Mouse (Mus musculus) stomach, postnatal 0 days (tissue): ENCODE data around the gene Cdr2. TPM values are rescaled to one million over a fixed set of nuclear protein-coding genes. Genes with fewer than 3 reads are reported as not detected.
"Not testable (repeated sequence)": the region's sequence is repeated elsewhere in the genome, so short reads cannot be mapped to it uniquely, and the experiment has no call there.

Source experiments
- ATAC-seq: fragments of 200-750 bp; cut with Nextera tagmentation; 2 replicates; pipeline ENCODE4 v1.8.0; 2017; ENCODE audit not compliant: low FRiP score, low TSS enrichment
- DNase-seq: peaks from one replicate; pipeline ENCODE4 v3.0.0-alpha.2; 2016; ENCODE audit warnings: low spot score
- H3K27ac ChIP-seq: fragments of 300-500 bp; sonication (generic); replicated peaks from 2 replicates; pipeline ENCODE4 v1.5.1; 2014; ENCODE audit warnings: mild to moderate bottlenecking, control low read depth
- H3K27me3 ChIP-seq: fragments of 300-500 bp; sonication (generic); 2 replicates; pipeline ENCODE4 v1.6.1; 2014; ENCODE audit warnings: low read length; ENCODE audit not compliant: control insufficient read depth, insufficient read depth
- H3K36me3 ChIP-seq: fragments of 300-500 bp; sonication (generic); 2 replicates; pipeline ENCODE4 v1.6.1; 2014; ENCODE audit warnings: low read length, mixed read lengths; ENCODE audit not compliant: control insufficient read depth, insufficient read depth
- H3K4me1 ChIP-seq: fragments of 300-500 bp; sonication (generic); replicated peaks from 2 replicates; pipeline ENCODE4 v1.6.1; 2014; ENCODE audit warnings: antibody characterized with exemption; ENCODE audit not compliant: control insufficient read depth, insufficient read depth
- H3K4me2 ChIP-seq: fragments of 300-500 bp; sonication (generic); replicated peaks from 2 replicates; pipeline ENCODE4 v1.6.1; 2014; ENCODE audit warnings: low read depth, mild to moderate bottlenecking, control low read depth, moderate library complexity
- H3K4me3 ChIP-seq: fragments of 300-500 bp; sonication (generic); 2 replicates; pipeline ENCODE4 v1.5.1; 2014; ENCODE audit warnings: low read depth, low read length, control low read depth
- H3K9ac ChIP-seq: fragments of 300-500 bp; sonication (generic); 2 replicates; pipeline ENCODE4 v1.6.1; 2014; ENCODE audit warnings: mild to moderate bottlenecking, low read length, control low read depth, mixed read lengths
- H3K9me3 ChIP-seq: fragments of 300-500 bp; sonication (generic); 2 replicates; pipeline ENCODE4 v1.6.1; 2016; ENCODE audit warnings: low read length; ENCODE audit not compliant: control insufficient read depth
- CTCF ChIP-seq: IDR thresholded peaks from 2 replicates; pipeline ENCODE4 v1.5.1; 2016; ENCODE audit warnings: antibody characterized with exemption, low read depth, mild to moderate bottlenecking, moderate library complexity
- EP300 ChIP-seq: optimal IDR thresholded peaks from 2 replicates; pipeline ENCODE3; 2016; ENCODE audit warnings: antibody characterized with exemption
- WGBS: fragments of 180-500 bp; shearing (Covaris S2); extraction: QIAGEN DNeasy Blood & Tissue Kit; methylation state at CpG from one replicate; pipeline ENCODE4 v1.1.7; 2014; 5-methylcytosine and 5-hydroxymethylcytosine counted together
- polyA plus RNA-seq: library from polyadenylated mRNA; unstranded; fragments of >200 nt; fragmentation: Nextera tagmentation; extraction: Ambion mirVana; gene quantifications from 2 replicates; pipeline ENCODE4 v1.2.1, GENCODE M21; 2015

Gene Cdr2
- polyA plus RNA-seq, 1 experiment from 2014 or later, result 5.6 TPM

DNA sequence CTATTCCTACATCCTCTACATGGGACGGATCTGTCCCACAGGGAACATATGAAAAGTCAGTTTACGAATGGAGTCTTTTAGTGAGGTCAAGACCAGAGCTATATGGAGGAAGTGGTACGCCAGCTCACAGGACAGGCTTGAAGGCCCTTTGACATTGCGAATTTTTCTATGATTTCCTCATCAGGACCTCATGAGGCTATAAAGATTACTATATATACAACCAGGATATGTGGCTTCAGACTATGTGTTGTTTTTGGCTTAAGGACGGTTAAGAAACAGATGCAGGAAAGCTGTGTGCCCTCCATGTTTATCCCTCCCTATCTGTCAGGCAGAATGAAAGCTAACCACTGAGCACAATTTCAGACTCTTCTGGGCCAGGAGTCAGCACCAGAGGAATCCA, 19.0 kb downstream of the Cdr2 start:
- Histone ChIP-seq H3K27me3 (no peaks in the 10 kb centered on the region), H3K4me2 (no peak overlapping the region), H3K9ac (no peak overlapping the region), H3K36me3 (peaks cover under 1% of the 10 kb centered on the region), H3K4me1 (no peaks in the 10 kb centered on the region), H3K4me3 (no peak overlapping the region), H3K27ac (no peak overlapping the region), H3K9me3 (no peaks in the 10 kb centered on the region)
- DNase-seq, result no peak
- 71% methylated on average over 5 of the region's 5 CpGs for WGBS
- ATAC-seq, result no peak
- TF ChIP-seq CTCF, result no peak
- no peak for TF ChIP-seq EP300

DNA sequence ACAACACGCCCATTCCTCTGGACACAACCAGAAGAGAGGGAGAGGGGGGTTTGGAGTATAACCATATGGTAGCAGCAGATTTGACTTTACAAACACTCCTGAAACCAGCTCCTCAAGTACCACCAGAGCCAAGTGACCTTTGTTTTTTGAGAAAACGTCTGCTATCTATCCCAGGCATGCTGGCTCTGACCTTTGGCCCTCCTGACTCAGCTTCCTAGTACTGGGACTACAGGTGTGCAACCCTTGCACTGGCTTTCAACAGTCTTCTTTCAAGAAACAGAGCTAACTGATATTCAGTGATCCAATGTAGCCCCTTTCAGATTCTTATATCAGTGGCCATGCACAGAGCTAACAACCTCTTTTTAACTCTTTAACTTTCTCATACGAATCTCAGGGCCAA, 20.2 kb downstream of the Cdr2 start:
- WGBS, result 57% methylated on average over 3 of the region's 3 CpGs
- Histone ChIP-seq H3K36me3 (peaks cover 11% of the 10 kb centered on the region), H3K27me3 (no peaks in the 10 kb centered on the region), H3K4me3 (no peak overlapping the region), H3K9ac (no peak overlapping the region), H3K4me2 (no peak overlapping the region), H3K27ac (no peak overlapping the region), H3K4me1 (no peaks in the 10 kb centered on the region), H3K9me3 (no peaks in the 10 kb centered on the region)
- DNase-seq (no peak), ATAC-seq (no peak)
- no peak for TF ChIP-seq CTCF
- TF ChIP-seq EP300, result no peak

GRCm38 (mm10) chr7:120960601-120961000, 21.5 kb downstream of the Cdr2 start:
- no peak overlapping the region for H3K27ac ChIP-seq
- no peak for ATAC-seq
- TF ChIP-seq EP300 (no peak), CTCF (peak; percentile 50)

DNA sequence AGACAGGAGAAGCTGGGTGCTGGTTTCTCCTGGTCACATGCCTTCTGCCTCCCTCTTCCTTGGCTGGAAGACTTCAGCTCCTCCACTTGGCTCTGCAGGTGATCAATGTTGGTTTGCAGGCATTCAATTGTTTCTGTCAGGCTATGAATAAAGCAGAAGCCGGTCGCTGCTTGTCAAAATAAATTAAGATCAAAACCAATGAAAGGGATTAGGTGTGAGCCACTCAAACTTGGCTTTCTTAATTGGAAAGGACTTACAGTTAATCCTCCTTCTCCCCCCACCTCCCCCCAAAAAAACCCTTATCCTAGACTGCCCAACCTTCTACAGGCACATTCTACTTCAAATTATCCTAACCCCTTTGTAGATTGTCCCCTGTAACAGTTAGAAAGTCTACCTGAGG, 22.0 kb downstream of the Cdr2 start:
- no peaks in the 10 kb centered on the region for H3K9me3 ChIP-seq
- H3K4me3 ChIP-seq, result no peak overlapping the region
- no peaks in the 10 kb centered on the region for H3K4me1 ChIP-seq
- H3K27me3 ChIP-seq, result no peaks in the 10 kb centered on the region
- no peak overlapping the region for H3K4me2 ChIP-seq
- peaks cover 11% of the 10 kb centered on the region for H3K36me3 ChIP-seq
- H3K9ac ChIP-seq, result no peak overlapping the region
- ATAC-seq, result no peak
- no peak for DNase-seq
- WGBS, result 80% methylated on average over 2 of the region's 2 CpGs
- H3K27ac ChIP-seq, result no peak overlapping the region
- TF ChIP-seq EP300 (no peak), CTCF (no peak)

More at GRCm38 (mm10) chr7:120960601-120961000, 21.5 kb downstream of the Cdr2 start:
- 81% methylated on average over 6 of the region's 6 CpGs for WGBS
- H3K9ac ChIP-seq, result no peak overlapping the region
- no peak overlapping the region for H3K4me2 ChIP-seq
- H3K4me3 ChIP-seq, result no peak overlapping the region
- no peaks in the 10 kb centered on the region for H3K4me1 ChIP-seq
- H3K36me3 ChIP-seq, result peaks cover 11% of the 10 kb centered on the region
- no peaks in the 10 kb centered on the region for H3K9me3 ChIP-seq
- no peak for DNase-seq
- no peaks in the 10 kb centered on the region for H3K27me3 ChIP-seq

DNA sequence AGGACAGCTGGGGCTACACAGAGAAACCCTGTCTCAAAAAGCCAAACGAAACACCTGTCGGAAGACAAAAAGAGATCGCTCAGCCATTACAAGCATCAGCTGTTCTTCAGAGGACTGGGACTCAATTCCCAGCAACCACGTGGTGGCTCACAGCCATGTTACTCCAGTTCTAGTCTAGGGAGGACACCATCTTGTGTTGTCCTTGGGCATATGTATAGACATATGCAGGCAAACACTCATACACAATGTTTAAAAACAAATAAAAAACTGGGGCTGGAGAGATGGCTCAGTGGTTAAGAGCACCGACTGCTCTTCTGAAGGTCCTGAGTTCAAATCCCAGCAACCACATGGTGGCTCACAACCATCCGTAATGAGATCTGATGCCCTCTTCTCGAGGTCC, 28.5 kb downstream of the Cdr2 start:
- peaks cover 13% of the 10 kb centered on the region for H3K36me3 ChIP-seq
- not testable (repeated sequence) for H3K27me3 ChIP-seq, ATAC-seq, H3K27ac ChIP-seq, H3K4me1 ChIP-seq, DNase-seq, H3K4me3 ChIP-seq, H3K4me2 ChIP-seq, H3K9me3 ChIP-seq, H3K9ac ChIP-seq
- 76% methylated on average over 7 of the region's 7 CpGs for WGBS

DNA sequence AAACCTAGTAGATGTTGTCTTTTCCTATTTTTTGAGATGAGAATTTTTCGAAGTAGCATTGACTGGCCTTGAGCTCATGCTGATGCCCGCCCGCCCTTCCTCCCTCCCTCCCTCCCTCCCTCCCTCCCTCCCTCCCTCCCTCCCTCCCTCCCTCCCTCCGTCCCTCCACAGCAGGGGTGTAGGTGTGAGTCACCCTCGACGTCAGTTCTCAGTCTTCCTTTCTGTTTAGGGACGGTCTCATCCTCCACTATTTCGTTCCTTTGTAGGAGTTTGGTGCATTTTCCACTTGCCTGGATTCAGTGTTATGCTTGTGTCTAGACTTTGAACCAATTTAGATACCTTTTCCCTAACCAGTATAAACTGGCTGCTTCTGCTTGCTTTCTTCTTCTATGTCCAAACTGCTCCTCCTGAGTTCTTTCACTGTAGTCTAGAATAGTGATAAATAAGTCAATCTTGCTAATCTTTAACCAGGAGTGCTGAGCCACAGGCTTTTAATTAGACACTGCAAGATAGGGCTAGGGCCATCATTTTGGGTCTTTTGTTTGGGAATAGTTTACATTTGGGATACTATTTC, 38.1 kb downstream of the Cdr2 start:
- TF ChIP-seq EP300, result no peak
- no peak for TF ChIP-seq CTCF
- H3K9me3 ChIP-seq, result no peaks in the 10 kb centered on the region
- no peak overlapping the region for H3K9ac ChIP-seq
- H3K4me3 ChIP-seq, result no peak overlapping the region
- no peaks in the 10 kb centered on the region for H3K27me3 ChIP-seq
- H3K4me2 ChIP-seq, result no peak overlapping the region
- DNase-seq, result no peak
- ATAC-seq, result no peak
- no peak overlapping the region for H3K27ac ChIP-seq
- no peaks in the 10 kb centered on the region for H3K4me1 ChIP-seq
- 57% methylated on average over 7 of the region's 8 CpGs for WGBS
- H3K36me3 ChIP-seq, result peaks cover 14% of the 10 kb centered on the region
